Mouse (Mus musculus) liver, embryonic 14.5 days (tissue): ENCODE measurements around the gene Ankrd9. TPM values are rescaled to one million over a fixed set of nuclear protein-coding genes. Genes with fewer than 3 reads are reported as not detected.
A peak's percentile ranks its signal among the peaks of the same experiment; 100 is the strongest.

Experiments
- ATAC-seq: fragments of 200-750 bp; cut with Nextera tagmentation; 2 replicates; pipeline ENCODE4 v1.8.0; 2017; ENCODE audit warnings: moderate number of reproducible peaks, mild to moderate bottlenecking, moderate library complexity; ENCODE audit not compliant: insufficient read depth
- DNase-seq, 3 experiments: peaks; one replicate each; pipeline ENCODE4 v3.0.0-alpha.2; 2012 to 2013; ENCODE audit warnings: low read depth in 3 of 3, low spot score in 3 of 3
- H3K27ac ChIP-seq: fragments of 300-500 bp; sonication (generic); 2 replicates; pipeline ENCODE4 v1.5.1; 2014; ENCODE audit warnings: moderate library complexity, mild to moderate bottlenecking, control low read depth, inconsistent platforms
- H3K27me3 ChIP-seq: fragments of 300-500 bp; sonication (generic); 2 replicates; pipeline ENCODE4 v1.6.1; 2014; ENCODE audit warnings: mild to moderate bottlenecking, low read length, moderate library complexity; ENCODE audit not compliant: control insufficient read depth, insufficient read depth
- H3K36me3 ChIP-seq: fragments of 300-500 bp; sonication (generic); replicated peaks from 2 replicates; pipeline ENCODE4 v1.6.1; 2014; ENCODE audit warnings: low read depth; ENCODE audit not compliant: control insufficient read depth, insufficient read depth
- H3K4me1 ChIP-seq, 2 experiments: fragments of 200-500 bp in 1 of 2; fragments of 300-500 bp in 1 of 2; sonication (generic) in 1 of 2; replicated peaks; 2 replicates each; pipeline ENCODE4 v1.6.1; 2012 to 2014; ENCODE audit warnings: antibody characterized with exemption in 1 of 2, inconsistent platforms in 1 of 2, low read length in 1 of 2; ENCODE audit not compliant: control insufficient read depth in 2 of 2, insufficient read depth in 2 of 2
- H3K4me2 ChIP-seq: fragments of 300-500 bp; sonication (generic); 2 replicates; pipeline ENCODE4 v1.6.1; 2014; ENCODE audit warnings: low read depth, mild to moderate bottlenecking, control low read depth, moderate library complexity
- H3K4me3 ChIP-seq, 2 experiments: fragments of 200-500 bp in 1 of 2; fragments of 300-500 bp in 1 of 2; sonication (generic) in 1 of 2; 2 replicates each; pipeline ENCODE4 v1.5.1; 2012 to 2014; ENCODE audit warnings: low read depth in 2 of 2, low read length in 2 of 2, mild to moderate bottlenecking in 2 of 2, control low read depth in 1 of 2, inconsistent platforms in 1 of 2, moderate library complexity in 1 of 2; ENCODE audit not compliant: insufficient read depth in 1 of 2
- H3K9ac ChIP-seq: fragments of 300-500 bp; sonication (generic); replicated peaks from 2 replicates; pipeline ENCODE4 v1.6.1; 2014; ENCODE audit warnings: mild to moderate bottlenecking, control low read depth, moderate library complexity
- H3K9me3 ChIP-seq: fragments of 300-500 bp; sonication (generic); 2 replicates; pipeline ENCODE4 v1.6.1; 2016; ENCODE audit warnings: low read length, mixed read lengths; ENCODE audit not compliant: control insufficient read depth
- CTCF ChIP-seq: IDR thresholded peaks from 2 replicates; pipeline ENCODE4 v1.5.1; 2016; ENCODE audit warnings: antibody characterized with exemption, low read depth, control low read depth
- EP300 ChIP-seq: IDR thresholded peaks from 2 replicates; pipeline ENCODE4 v1.6.1; 2016; ENCODE audit warnings: antibody characterized with exemption, low read depth
- WGBS: fragments of 180-500 bp; shearing (Covaris S2); extraction: QIAGEN DNeasy Blood & Tissue Kit; methylation state at CpG from one replicate; pipeline ENCODE4 v1.1.7; 2014; ENCODE audit not compliant: insufficient replicate concordance; 5-methylcytosine and 5-hydroxymethylcytosine counted together
- polyA plus RNA-seq, 2 experiments: library from polyadenylated mRNA; depleted of rRNA in 1 of 2; stranded (reverse) in 1 of 2; unstranded in 1 of 2; fragments of >200 nt; fragmentation: Nextera tagmentation in 1 of 2; extraction: Ambion mirVana in 1 of 2; gene quantifications; 2 replicates each; pipeline versions ENCODE4 v1.2.1 to v1.2.3; 2012 to 2014

Gene Ankrd9
- polyA plus RNA-seq, 2 experiments = 41.8 to 47.4 TPM

DNA sequence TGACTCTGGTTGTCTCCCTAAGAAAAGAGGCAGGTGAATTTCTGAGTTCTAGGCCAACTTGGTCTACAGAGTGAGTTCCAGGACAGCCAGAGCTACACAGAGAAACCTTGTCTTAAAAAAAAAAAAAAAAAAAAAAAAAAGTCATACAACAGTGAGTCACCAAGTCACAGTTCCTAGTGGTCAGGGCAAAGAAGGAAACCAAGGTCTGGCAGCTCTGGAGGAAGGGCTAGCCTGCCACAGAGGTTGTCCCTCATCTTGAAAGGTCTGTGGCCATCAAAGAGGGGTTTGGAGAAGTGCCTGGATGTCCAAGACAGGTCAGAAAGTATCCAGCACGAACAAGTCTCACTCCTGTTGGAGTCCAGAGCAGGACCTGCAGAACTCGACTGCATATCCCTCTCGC is 38.0 kb upstream of the Ankrd9 start:
- ATAC-seq = no peak
- H3K4me1 ChIP-seq = peaks cover 0 to 2% of the 10 kb centered on the region in 2 experiments; a peak in 1 of 4 replicates
- H3K9me3 ChIP-seq = no peaks in the 10 kb centered on the region
- H3K27ac ChIP-seq = no peak overlapping the region
- no peak overlapping the region for H3K4me2 ChIP-seq
- TF ChIP-seq CTCF (no peak), EP300 (no peak)
- H3K27me3 ChIP-seq = no peaks in the 10 kb centered on the region
- 54% methylated on average over 3 of the region's 3 CpGs for WGBS
- no peak overlapping the region for H3K9ac ChIP-seq
- H3K4me3 ChIP-seq = no peak overlapping the region
- H3K36me3 ChIP-seq = no peaks in the 10 kb centered on the region
- DNase-seq = no peak

DNA sequence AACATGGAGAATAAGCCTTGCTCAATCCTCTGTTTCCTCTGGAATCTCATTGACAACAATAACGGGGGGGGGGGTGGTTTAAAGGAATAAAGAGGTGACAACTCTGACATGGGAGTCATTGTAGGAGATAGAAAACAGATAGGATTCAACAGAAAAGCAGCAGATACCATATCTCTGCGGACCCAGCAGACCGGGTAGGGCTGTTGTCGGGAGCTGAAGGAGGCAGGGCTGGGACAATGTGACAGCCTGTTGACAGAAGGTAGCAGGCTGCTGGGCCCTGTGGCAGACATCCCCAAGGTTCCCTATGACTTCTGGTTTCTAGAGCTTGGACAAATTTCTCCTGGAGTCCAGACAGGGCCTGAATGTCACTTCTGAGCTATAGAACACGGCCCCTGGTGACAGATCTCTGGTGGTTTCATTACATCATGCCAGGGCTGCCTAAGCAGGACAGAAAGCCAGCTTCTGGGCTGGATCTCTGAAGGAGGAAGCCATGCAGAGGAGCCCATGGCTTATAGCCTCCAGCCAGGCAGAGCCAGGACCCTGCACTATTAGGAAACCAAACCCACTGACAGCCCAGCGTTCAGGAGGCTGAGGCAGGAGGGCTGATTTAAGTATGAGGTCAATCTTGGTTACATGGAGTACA is 30.9 kb upstream of the Ankrd9 start:
- TF ChIP-seq CTCF (no peak), EP300 (peak; percentile 46; the same call in 1 of the 2 replicates)
- peak; percentile 71 for ATAC-seq
- no peaks in the 10 kb centered on the region for H3K36me3 ChIP-seq
- no peaks in the 10 kb centered on the region for H3K9me3 ChIP-seq
- H3K4me3 ChIP-seq = no peak overlapping the region
- H3K4me2 ChIP-seq = peak overlapping the region; percentile 20
- H3K4me1 ChIP-seq = peaks cover 21 to 37% of the 10 kb centered on the region in 2 experiments
- peak overlapping the region; percentile 53 for H3K27ac ChIP-seq
- DNase-seq = no peak
- no peaks in the 10 kb centered on the region for H3K27me3 ChIP-seq
- WGBS = 26% methylated on average over 6 of the region's 6 CpGs
- peak overlapping the region; percentile 45; the same call in 1 of the 2 replicates for H3K9ac ChIP-seq

DNA sequence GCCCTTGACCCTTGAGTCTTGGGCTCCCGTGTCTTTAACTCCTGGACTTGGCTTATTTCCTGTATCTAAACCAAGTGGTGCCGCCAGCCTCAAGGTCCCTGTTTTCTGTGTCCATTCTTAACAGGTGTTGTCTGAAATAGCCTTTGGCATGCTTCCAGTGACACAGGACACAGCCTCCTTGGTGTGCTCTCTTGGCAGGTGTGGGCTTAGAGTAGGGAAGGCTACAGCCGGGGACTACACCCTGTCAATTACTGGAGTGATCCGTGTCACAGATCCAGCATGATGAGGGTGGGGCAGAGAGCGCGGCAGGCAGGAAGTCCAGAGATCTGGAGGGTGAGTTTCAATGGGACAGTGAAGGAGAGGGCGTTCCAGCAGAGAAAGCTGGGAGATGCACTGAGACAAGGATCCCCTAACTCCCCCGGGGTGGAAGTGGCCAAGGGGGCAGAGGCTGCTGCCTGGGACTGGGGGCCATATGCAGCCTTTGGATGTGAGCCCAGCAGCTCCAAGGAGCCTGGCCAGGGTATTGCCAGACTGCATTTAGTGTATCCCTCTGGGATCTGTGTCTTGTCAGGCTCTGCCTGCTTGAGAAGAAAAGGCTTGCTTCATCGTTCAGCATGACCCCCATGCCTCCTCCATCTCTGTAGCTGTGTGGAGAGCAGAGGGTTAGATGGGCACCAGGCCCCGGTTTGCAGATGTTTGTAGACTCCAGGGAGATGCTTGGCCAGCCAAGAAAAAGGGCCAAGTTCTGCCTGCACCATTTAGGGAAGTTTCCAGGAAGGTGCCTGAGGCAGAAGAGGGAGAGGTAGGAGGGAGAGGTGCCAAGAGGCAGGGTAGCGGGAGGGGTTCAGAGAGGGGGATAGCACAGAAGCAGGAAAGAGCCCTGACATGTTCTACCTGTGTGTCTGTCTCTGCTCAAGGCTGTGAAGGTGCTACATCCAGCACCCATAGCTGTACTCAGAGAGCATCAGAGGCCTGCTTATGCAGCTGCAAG is 30.0 kb upstream of the Ankrd9 start:
- Histone ChIP-seq H3K4me3 (no peak overlapping the region), H3K27me3 (no peaks in the 10 kb centered on the region), H3K4me1 (peaks cover 21 to 43% of the 10 kb centered on the region in 2 experiments), H3K36me3 (no peaks in the 10 kb centered on the region), H3K9ac (peak overlapping the region; percentile 23; the same call in 1 of the 2 replicates), H3K4me2 (peak overlapping the region; percentile 20; the same call in 1 of the 2 replicates), H3K9me3 (no peaks in the 10 kb centered on the region), H3K27ac (peak overlapping the region; percentile 14)
- DNase-seq (no peak), ATAC-seq (0 out of 2 replicates have a peak, but pooled peaks have one; percentile 15)
- 53% methylated on average over 11 of the region's 11 CpGs for WGBS
- no peak for TF ChIP-seq CTCF
- TF ChIP-seq EP300 = no peak

DNA sequence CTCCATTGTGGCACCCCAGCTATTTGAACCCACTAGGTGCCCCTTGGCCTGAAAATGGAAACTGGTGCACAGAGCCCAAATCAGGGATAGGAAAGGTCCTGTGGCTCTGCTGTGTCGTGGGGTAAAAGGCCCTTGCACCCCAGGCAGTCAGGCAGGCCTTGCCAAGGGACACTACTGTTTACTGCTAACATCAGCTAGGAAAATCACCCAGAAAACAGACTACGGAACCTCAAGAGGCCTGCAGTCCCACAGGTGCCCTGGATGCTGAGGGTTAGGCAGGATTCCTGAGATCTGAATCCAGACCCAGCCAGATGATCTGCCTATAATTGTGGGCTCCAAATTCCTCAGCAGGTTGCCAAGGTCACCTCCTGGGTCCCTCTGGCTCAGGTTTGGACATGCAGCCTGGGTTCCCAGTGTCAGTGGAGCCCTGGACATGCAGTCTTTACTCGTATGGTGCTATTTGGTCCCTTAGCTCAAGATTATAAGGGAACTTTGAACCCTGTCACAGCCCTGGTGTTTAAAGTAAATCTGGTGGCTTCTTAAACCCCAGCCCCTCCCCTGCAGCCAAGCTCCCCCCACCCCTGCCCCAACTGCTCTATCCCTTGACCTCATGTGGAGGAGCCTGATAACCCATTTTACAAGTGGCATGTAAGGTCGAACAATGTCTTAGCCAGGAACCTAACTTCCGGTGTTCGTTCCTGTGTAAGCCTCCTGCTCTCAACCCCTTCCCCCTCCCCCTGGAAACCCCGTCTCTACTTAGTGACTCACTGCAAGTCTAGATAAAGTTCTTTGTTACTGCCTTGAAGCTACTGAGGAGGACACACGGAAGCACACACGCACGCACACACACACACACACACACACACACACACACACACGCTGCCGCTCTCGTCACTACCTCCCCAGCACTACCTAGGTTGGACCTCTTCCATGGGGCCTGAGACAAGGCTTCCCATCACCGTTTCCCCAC is 28.6 kb upstream of the Ankrd9 start:
- TF ChIP-seq EP300 (peak; percentile 19; the same call in 1 of the 2 replicates), CTCF (no peak)
- no peaks in the 10 kb centered on the region for H3K9me3 ChIP-seq
- 14% methylated on average over 14 of the region's 14 CpGs for WGBS
- peak overlapping the region; percentile 41 for H3K27ac ChIP-seq
- H3K27me3 ChIP-seq = no peaks in the 10 kb centered on the region
- H3K9ac ChIP-seq = no peak overlapping the region
- peaks cover 21 to 43% of the 10 kb centered on the region in 2 experiments for H3K4me1 ChIP-seq
- peak; percentile 67 for ATAC-seq
- H3K36me3 ChIP-seq = no peaks in the 10 kb centered on the region
- DNase-seq = peak; percentile 42 to 60 (median 49)
- H3K4me3 ChIP-seq = no peak overlapping the region
- 0 out of 2 replicates have a peak overlapping the region, but pooled peaks have one; percentile 11 for H3K4me2 ChIP-seq
